Mouse (Mus musculus) CD4-positive helper T cell, adult 2 months (primary cell): ENCODE measurements at regions not wholly inside any gene's neighbourhood (a gene's known extent, or its start where the extent isn't known, plus 50 kb on each side); places are given as distances from the start of the nearest gene placed in this dataset.

Source experiments
- DNase-seq: peaks from one replicate; pipeline ENCODE4 v3.0.0-alpha.2; 2012; ENCODE audit warnings: low read depth, missing footprints, low spot score

- DNase-seq, result no peak
Observed at GRCm38 (mm10) chr1:61265706-61266127, 288.0 kb downstream of the Icos start.

- DNase-seq, result no peak
Observed at GRCm38 (mm10) chr1:61273843-61274242, 296.1 kb downstream of the Icos start.

GRCm38 (mm10) chr1:61274244-61274643 lies 296.5 kb downstream of the Icos start:
- DNase-seq, result no peak

GRCm38 (mm10) chr1:61277170-61277710 lies 299.5 kb downstream of the Icos start:
- no peak for DNase-seq

- DNase-seq, result no peak
Observed at GRCm38 (mm10) chr1:61288185-61288584, 310.5 kb downstream of the Icos start.

GRCm38 (mm10) chr1:61288946-61289345 lies 311.2 kb downstream of the Icos start:
- no peak for DNase-seq

- DNase-seq, result no peak
Observed at GRCm38 (mm10) chr1:61289552-61289951, 311.8 kb downstream of the Icos start.

GRCm38 (mm10) chr1:61293106-61293505 lies 315.4 kb downstream of the Icos start:
- no peak for DNase-seq

GRCm38 (mm10) chr1:61295219-61295618 lies 317.5 kb downstream of the Icos start:
- no peak for DNase-seq

- no peak for DNase-seq
Observed at GRCm38 (mm10) chr1:61296831-61297230, 319.1 kb downstream of the Icos start.

- DNase-seq, result no peak
Observed at GRCm38 (mm10) chr1:61297361-61297760, 319.6 kb downstream of the Icos start.

- no peak for DNase-seq
Observed at GRCm38 (mm10) chr1:61298064-61298463, 320.3 kb downstream of the Icos start.

- DNase-seq, result no peak
Observed at GRCm38 (mm10) chr1:61298779-61299178, 321.1 kb downstream of the Icos start.

GRCm38 (mm10) chr1:61300491-61300890 lies 322.8 kb downstream of the Icos start:
- DNase-seq, result no peak

GRCm38 (mm10) chr1:61301041-61302030 lies 323.6 kb downstream of the Icos start:
- DNase-seq, result no peak

GRCm38 (mm10) chr1:61302570-61303071 lies 324.9 kb downstream of the Icos start:
- DNase-seq, result no peak

GRCm38 (mm10) chr1:61306296-61306695 lies 328.6 kb downstream of the Icos start:
- no peak for DNase-seq

GRCm38 (mm10) chr1:61309563-61309962 lies 329.1 kb upstream of the Pard3b start:
- no peak for DNase-seq

- DNase-seq, result no peak
Observed at GRCm38 (mm10) chr1:61310063-61310760, 328.4 kb upstream of the Pard3b start.

- no peak for DNase-seq
Observed at GRCm38 (mm10) chr1:61310761-61311090, 327.9 kb upstream of the Pard3b start.

GRCm38 (mm10) chr1:61313196-61313595 lies 325.4 kb upstream of the Pard3b start:
- no peak for DNase-seq

GRCm38 (mm10) chr1:61316261-61316660 lies 322.4 kb upstream of the Pard3b start:
- DNase-seq, result no peak
